Mouse (Mus musculus) left cerebral cortex, postnatal 14 days (tissue): ENCODE measurements around the gene Slc4a11. TPM values are rescaled to one million over a fixed set of nuclear protein-coding genes. Genes with fewer than 3 reads are reported as not detected.

Experiments used
- DNase-seq, 2 experiments: peaks; one replicate each; pipeline ENCODE4 v3.0.0; 2021 to 2022; ENCODE audit warnings: low spot score in 2 of 2, mixed read lengths in 1 of 2
- intact Hi-C: fragments of 180-260 bp; cut with DNase I; formaldehyde crosslinking; loops from one replicate; pipeline ENCODE4 v1.15.1; 2025
- long read RNA-seq, 2 experiments: library from polyadenylated mRNA; stranded (forward); transcript quantifications; one replicate each; pipeline ENCODE4 v2.0.0; 2021
- total RNA-seq, 2 experiments: library from RNA; stranded (reverse); gene quantifications; 2 replicates each; pipeline ENCODE4 v1.2.3; 2021

Slc4a11 gene
- 1 to 10 TPM in 1 of 2 experiments, under 1 TPM in 1; 0.32 to 1.8 TPM for total RNA-seq
- long read RNA-seq, experiment 1, partial matches to known transcripts: 0 of 2 reads
- long read RNA-seq, experiment 1, other reads (novel, unspliced or antisense): 0 of 2 reads
- long read RNA-seq, experiment 2, partial matches to known transcripts: 0 of 2 reads
- long read RNA-seq, experiment 2, other reads (novel, unspliced or antisense): 1 of 2 reads

GRCm38 (mm10) chr2:130697153-130697810 lies at the start of gene Slc4a11:
Slc4a11 (minus strand) TSS chr2:130697519.
- DNase-seq: peak; percentile 26 to 32
- intact Hi-C loops: no loop called here

GRCm38 (mm10) chr2:130743576-130743975 lies 46.3 kb upstream of the Slc4a11 start:
- DNase-seq: no peak
- intact Hi-C loops: no loop called here

GRCm38 (mm10) chr2:130740096-130740495 lies 42.8 kb upstream of the Slc4a11 start:
- intact Hi-C loops: no loop called here
- DNase-seq: no peak

GRCm38 (mm10) chr2:130738019-130738418 lies 40.7 kb upstream of the Slc4a11 start:
- peak; percentile 37 to 71 for DNase-seq
- intact Hi-C loops: no loop called here

- DNase-seq: no peak
- intact Hi-C loops: no loop called here
Observed at GRCm38 (mm10) chr2:130735281-130735680, 38.0 kb upstream of the Slc4a11 start.

GRCm38 (mm10) chr2:130733444-130733843 lies 36.1 kb upstream of the Slc4a11 start:
- intact Hi-C loops: no loop called here
- no peak for DNase-seq

- intact Hi-C loops: no loop called here
- peak; percentile 27 to 47 for DNase-seq
Observed at GRCm38 (mm10) chr2:130731855-130732254, 34.5 kb upstream of the Slc4a11 start.

- intact Hi-C loops: no loop called here
- DNase-seq: no peak
Observed at GRCm38 (mm10) chr2:130730746-130731145, 33.4 kb upstream of the Slc4a11 start.

GRCm38 (mm10) chr2:130728906-130729585 lies 31.7 kb upstream of the Slc4a11 start:
- intact Hi-C loops: no loop called here
- DNase-seq: peak in 1 of 2 experiments; percentile 55

GRCm38 (mm10) chr2:130727752-130728151 lies 30.4 kb upstream of the Slc4a11 start:
- no peak for DNase-seq
- intact Hi-C loops: no loop called here

GRCm38 (mm10) chr2:130724369-130724768 lies 27.1 kb upstream of the Slc4a11 start:
- intact Hi-C loops: no loop called here
- no peak for DNase-seq

GRCm38 (mm10) chr2:130717951-130718350 lies 20.6 kb upstream of the Slc4a11 start:
- intact Hi-C loops: no loop called here
- DNase-seq: no peak

GRCm38 (mm10) chr2:130707057-130707456 lies 9.7 kb upstream of the Slc4a11 start:
- DNase-seq: no peak
- intact Hi-C loops: no loop called here

GRCm38 (mm10) chr2:130706602-130707001 lies 9.3 kb upstream of the Slc4a11 start:
- no peak for DNase-seq
- intact Hi-C loops: no loop called here

GRCm38 (mm10) chr2:130705178-130705577 lies 7.9 kb upstream of the Slc4a11 start:
- peak in 1 of 2 experiments; percentile 39 for DNase-seq
- intact Hi-C loops: no loop called here

GRCm38 (mm10) chr2:130704040-130705001 lies 7.0 kb upstream of the Slc4a11 start:
- intact Hi-C loops: no loop called here
- no peak for DNase-seq

GRCm38 (mm10) chr2:130697821-130698266 lies 525 bp upstream of the Slc4a11 start:
- peak in 1 of 2 experiments; percentile 37 for DNase-seq
- intact Hi-C loops: no loop called here

- DNase-seq: no peak
Observed at GRCm38 (mm10) chr2:130696700-130697152, 593 bp downstream of the Slc4a11 start.

GRCm38 (mm10) chr2:130693563-130693962 lies 3.8 kb downstream of the Slc4a11 start:
- intact Hi-C loops: no loop called here
- no peak for DNase-seq

More at GRCm38 (mm10) chr2:130696700-130697152, 593 bp downstream of the Slc4a11 start:
- intact Hi-C loops: no loop called here
